Comparison of ENCODE assay signal across 19 mouse cellular contexts in genomic region chr2:58765141-58765540, GRCm38 (mm10).
DNase-seq lines count a peak whose midpoint lies in the region; ATAC-seq lines count a peak whose summit lies in the region.
"Had no signal": no experiment of that assay in that cellular context is flagged by ENCODE, and none has a peak within 500 bp of the region (broad histone marks: within the 10 kb centered on the region; RNA-seq: fewer than 3 reads in every experiment).

No protein-coding gene starts in this region.

- H3K9ac ChIP-seq in kidney, embryonic 15.5 days, result no peak overlapping the region
- no peak overlapping the region for H3K9ac ChIP-seq in intestine, embryonic 16.5 days (ENCODE audit: low read depth, low read length)
- H3K9ac ChIP-seq: heart, embryonic 13.5 days; hindbrain, embryonic 15.5 days; liver, embryonic 13.5 days; midbrain, embryonic 15.5 days; neural tube, embryonic 12.5 days had no signal

- no peaks in the 10 kb centered on the region for H3K4me1 ChIP-seq in kidney, embryonic 15.5 days
- 0 out of 2 replicates have a peak, but pooled peaks cover 3% of the 10 kb centered on the region for H3K4me1 ChIP-seq in intestine, embryonic 16.5 days (ENCODE audit: control insufficient read depth, insufficient read depth, low read length)
- H3K4me1 ChIP-seq in midbrain, embryonic 10.5 days, result 0 out of 2 replicates have a peak, but pooled peaks cover 5% of the 10 kb centered on the region
- H3K4me1 ChIP-seq: heart, embryonic 13.5 days; hindbrain, embryonic 15.5 days; liver, embryonic 13.5 days; midbrain, embryonic 15.5 days; neural tube, embryonic 12.5 days had no signal

- WGBS in kidney, embryonic 15.5 days, result 76% methylated on average over 8 of the region's 8 CpGs
- WGBS in intestine, embryonic 16.5 days, result 73% methylated on average over 8 of the region's 8 CpGs
- 92% methylated on average over 8 of the region's 8 CpGs for WGBS in midbrain, embryonic 10.5 days

- no peaks in the 10 kb centered on the region for H3K36me3 ChIP-seq in kidney, embryonic 15.5 days
- H3K36me3 ChIP-seq in intestine, embryonic 16.5 days (ENCODE audit: control insufficient read depth, insufficient read depth, low read length), result no peaks in the 10 kb centered on the region
- H3K36me3 ChIP-seq in midbrain, embryonic 10.5 days, result no peaks in the 10 kb centered on the region
- H3K36me3 ChIP-seq: heart, embryonic 13.5 days; hindbrain, embryonic 15.5 days; liver, embryonic 13.5 days; midbrain, embryonic 15.5 days; neural tube, embryonic 12.5 days had no signal

- DNase-seq in kidney, adult 18-20 months, result peak; percentile 60
- DNase-seq in frontal cortex, postnatal 25 days (ENCODE audit: low spot score in 2 of 2), result peak; percentile 20 to 52
- DNase-seq in layer of hippocampus, adult 8-10 months (ENCODE audit: low spot score in 2 of 2), result peak; percentile 47 to 67
- DNase-seq in right cerebral cortex, adult 2 months (ENCODE audit: low spot score in 2 of 2), result peak; percentile 63 to 72
- no peak for DNase-seq in thymus, postnatal 4 days
- no peak for DNase-seq in midbrain, embryonic 10.5 days (ENCODE audit: low spot score)
- DNase-seq: adrenal gland, postnatal 14 days; cerebellum, postnatal 36 days; gastrocnemius, postnatal 14 days; liver, embryonic 13.5 days; lung, postnatal 4 days had no signal

- H3K27ac ChIP-seq in kidney, embryonic 15.5 days, result no peak overlapping the region
- H3K27ac ChIP-seq in intestine, embryonic 16.5 days (ENCODE audit: low read length), result no peak overlapping the region
- H3K27ac ChIP-seq in midbrain, embryonic 10.5 days (replicated peaks), result no peak overlapping the region
- H3K27ac ChIP-seq: heart, embryonic 13.5 days; hindbrain, embryonic 15.5 days; liver, embryonic 13.5 days; midbrain, embryonic 15.5 days; neural tube, embryonic 12.5 days; stomach, postnatal 0 days had no signal

- H3K4me3 ChIP-seq in kidney, embryonic 15.5 days (replicated peaks), result no peak overlapping the region
- no peak overlapping the region for H3K4me3 ChIP-seq in intestine, embryonic 16.5 days (ENCODE audit: low read length)
- no peak overlapping the region for H3K4me3 ChIP-seq in midbrain, embryonic 10.5 days
- H3K4me3 ChIP-seq: heart, embryonic 13.5 days; hindbrain, embryonic 15.5 days; liver, embryonic 13.5 days; midbrain, embryonic 15.5 days; neural tube, embryonic 12.5 days had no signal

- no peak for ATAC-seq in kidney, embryonic 15.5 days (replicated peaks; ENCODE audit: low FRiP score)
- ATAC-seq in intestine, embryonic 16.5 days, result no peak
- ATAC-seq: forebrain, embryonic 14.5 days; midbrain, embryonic 15.5 days had no signal

- H3K4me2 ChIP-seq in kidney, embryonic 15.5 days, result no peak overlapping the region
- no peak overlapping the region for H3K4me2 ChIP-seq in intestine, embryonic 16.5 days (ENCODE audit: low read depth, low read length)
- H3K4me2 ChIP-seq: heart, embryonic 13.5 days; hindbrain, embryonic 15.5 days; liver, embryonic 13.5 days; midbrain, embryonic 15.5 days; neural tube, embryonic 12.5 days had no signal

- no peaks in the 10 kb centered on the region for H3K9me3 ChIP-seq in kidney, embryonic 15.5 days (replicated peaks)
- no peaks in the 10 kb centered on the region for H3K9me3 ChIP-seq in intestine, embryonic 16.5 days (ENCODE audit: control insufficient read depth, low read length)
- no peaks in the 10 kb centered on the region for H3K9me3 ChIP-seq in midbrain, embryonic 10.5 days (replicated peaks)
- H3K9me3 ChIP-seq: heart, embryonic 13.5 days; hindbrain, embryonic 15.5 days; liver, embryonic 13.5 days; midbrain, embryonic 15.5 days; neural tube, embryonic 12.5 days had no signal

- no peaks in the 10 kb centered on the region for H3K27me3 ChIP-seq in kidney, embryonic 15.5 days
- H3K27me3 ChIP-seq in intestine, embryonic 16.5 days (replicated peaks; ENCODE audit: control insufficient read depth, insufficient read depth, low read length), result no peaks in the 10 kb centered on the region
- H3K27me3 ChIP-seq in midbrain, embryonic 10.5 days (ENCODE audit: low read depth, poor library complexity, severe bottlenecking), result no peaks in the 10 kb centered on the region
- H3K27me3 ChIP-seq: heart, embryonic 13.5 days; hindbrain, embryonic 15.5 days; liver, embryonic 13.5 days; midbrain, embryonic 15.5 days; neural tube, embryonic 12.5 days had no signal

Comparison
In these comparisons a context has a peak if more than half of its experiments do, and no peak if none do; other contexts are left out.
1. DNase-seq: peak in kidney, adult 18-20 months (single experiment), frontal cortex, postnatal 25 days (2 of 2), layer of hippocampus, adult 8-10 months (2 of 2) and right cerebral cortex, adult 2 months (2 of 2); none in thymus, postnatal 4 days (single experiment) and midbrain, embryonic 10.5 days (single experiment).